Mouse (Mus musculus): Measurements from ENCODE around the gene Lrig2.

Lrig2 gene

DNA sequence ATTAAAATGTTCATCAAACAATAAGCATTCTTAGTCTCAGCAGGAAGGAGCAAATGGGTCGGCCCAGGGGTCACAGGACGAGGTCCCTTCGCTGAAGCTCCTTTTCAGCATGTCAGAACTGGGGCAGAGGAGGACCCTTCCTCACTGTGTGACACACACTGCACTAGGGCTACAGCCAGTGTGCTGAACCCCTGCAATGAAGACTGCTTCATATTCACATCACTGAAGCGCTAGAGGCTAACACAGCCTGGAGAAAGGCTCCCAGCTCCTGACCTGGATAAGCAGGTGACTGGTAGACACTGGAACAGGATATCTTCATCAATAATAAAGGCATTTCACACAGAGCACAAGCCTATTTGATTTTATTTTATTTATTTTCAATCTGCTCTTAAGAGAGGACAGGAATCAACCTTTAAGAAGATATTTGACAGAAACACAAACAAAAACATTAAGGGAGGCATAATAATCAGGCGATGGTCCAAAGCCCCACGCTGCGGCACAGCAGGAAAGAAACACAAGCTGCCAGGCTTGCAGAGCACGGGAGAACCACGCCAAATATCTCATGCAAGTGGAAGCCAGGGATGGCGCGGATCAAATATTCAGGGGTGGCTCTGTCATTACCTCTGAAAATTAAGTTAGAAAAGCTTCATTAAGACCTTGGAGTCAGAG lies 115.5 kb downstream of the Lrig2 start:
- no peaks in the 10 kb centered on the region; the same call in 1 of the 2 replicates for H3K27me3 ChIP-seq (ENCODE audit: control insufficient read depth, insufficient read depth, low read length, poor library complexity, severe bottlenecking)
- DNase-seq (ENCODE audit: low read depth, low spot score) = no peak

GRCm38 (mm10) chr3:104390072-104390471 lies 121.6 kb downstream of the Lrig2 start:
- Histone ChIP-seq H3K27me3 (ENCODE audit: control insufficient read depth, insufficient read depth, low read length, poor library complexity, severe bottlenecking) (no peaks in the 10 kb centered on the region; the same call in 1 of the 2 replicates), H3K36me3 (ENCODE audit: control insufficient read depth, insufficient read depth, low read length, poor library complexity, severe bottlenecking) (no peaks in the 10 kb centered on the region)
- no peak for DNase-seq (ENCODE audit: low read depth, low spot score)

More for the DNA sequence above, 115.5 kb downstream of the Lrig2 start:
- no peaks in the 10 kb centered on the region for H3K36me3 ChIP-seq (ENCODE audit: control insufficient read depth, insufficient read depth, low read length, poor library complexity, severe bottlenecking)

DNA sequence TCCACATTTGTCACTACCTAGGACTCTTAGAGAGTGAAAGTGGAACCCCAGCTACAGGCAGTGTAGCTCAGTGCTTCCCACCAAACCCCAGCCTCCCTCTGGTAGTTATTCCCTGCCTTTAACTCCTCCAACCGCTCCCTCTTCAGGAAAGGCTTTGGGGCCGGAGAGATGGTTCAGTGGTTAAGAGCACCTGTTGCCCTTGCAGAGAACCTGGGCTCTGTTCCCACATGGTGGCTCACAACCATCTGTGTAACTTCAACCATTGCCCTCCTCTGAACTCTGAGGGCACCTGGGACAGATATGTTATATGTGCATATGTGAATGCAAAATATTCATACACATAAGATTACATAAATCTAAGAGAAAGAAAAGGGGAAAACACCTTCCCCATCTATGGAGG lies 122.3 kb downstream of the Lrig2 start:
- Histone ChIP-seq H3K27me3 (ENCODE audit: control insufficient read depth, insufficient read depth, low read length, poor library complexity, severe bottlenecking) (no peaks in the 10 kb centered on the region; the same call in 1 of the 2 replicates), H3K36me3 (ENCODE audit: control insufficient read depth, insufficient read depth, low read length, poor library complexity, severe bottlenecking) (no peaks in the 10 kb centered on the region)
- DNase-seq (ENCODE audit: low read depth, low spot score) = no peak

DNA sequence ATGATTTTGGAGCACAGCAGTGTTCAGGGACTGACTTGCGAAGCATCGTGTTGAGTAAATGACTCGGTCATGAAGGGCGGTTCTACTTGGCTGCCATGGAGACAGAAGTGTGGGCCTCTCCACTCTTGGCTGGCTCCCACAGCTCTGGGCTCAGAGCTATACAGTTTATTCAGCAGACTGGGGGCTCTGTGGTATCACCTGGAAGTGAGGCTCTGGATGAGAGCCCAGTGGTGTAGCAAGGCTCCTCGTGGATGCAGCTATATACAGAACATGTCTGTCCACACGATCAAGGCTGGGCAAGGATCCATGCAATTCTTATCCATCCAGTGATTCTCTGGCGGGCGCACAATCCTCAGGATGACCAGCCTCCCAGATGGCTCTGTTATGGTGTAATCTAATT lies 126.1 kb downstream of the Lrig2 start:
- Histone ChIP-seq H3K36me3 (ENCODE audit: control insufficient read depth, insufficient read depth, low read length, poor library complexity, severe bottlenecking) (no peaks in the 10 kb centered on the region), H3K27me3 (ENCODE audit: control insufficient read depth, insufficient read depth, low read length, poor library complexity, severe bottlenecking) (no peaks in the 10 kb centered on the region)
- no peak for DNase-seq (ENCODE audit: low read depth, low spot score)

DNA sequence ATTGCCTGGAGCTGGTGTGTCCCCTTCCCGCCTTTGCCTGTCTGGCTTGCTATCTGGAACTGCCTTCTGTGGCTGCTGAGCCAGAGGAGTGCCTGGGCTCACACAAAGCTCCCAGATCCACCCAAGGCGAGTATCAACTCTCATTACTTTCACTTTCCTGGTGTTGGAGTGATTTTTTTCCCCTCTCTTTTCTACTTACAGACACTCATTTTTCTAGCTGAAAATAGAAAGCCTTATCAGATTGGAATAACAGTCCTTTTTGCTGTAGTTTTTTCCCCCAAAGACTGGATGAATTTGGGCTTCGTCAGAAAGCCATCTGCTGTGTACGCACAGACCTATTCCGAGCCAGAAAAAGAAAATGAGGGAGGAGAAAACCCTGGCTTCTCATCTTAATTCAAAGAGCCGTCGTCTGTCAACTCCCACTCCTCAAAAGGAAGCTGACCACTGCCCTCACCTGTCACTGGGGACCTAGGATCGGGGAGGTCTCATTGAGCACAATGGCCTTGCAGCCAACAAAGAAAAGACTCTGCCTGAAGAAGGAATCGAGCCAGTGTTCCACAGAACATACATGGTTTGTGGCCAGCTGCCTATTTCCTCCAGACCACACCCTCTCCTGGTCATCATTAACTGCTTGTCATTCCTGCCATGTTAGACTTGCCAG lies 127.9 kb downstream of the Lrig2 start:
- DNase-seq (ENCODE audit: low read depth, low spot score) = no peak
- no peaks in the 10 kb centered on the region for H3K36me3 ChIP-seq (ENCODE audit: control insufficient read depth, insufficient read depth, low read length, poor library complexity, severe bottlenecking)

GRCm38 (mm10) chr3:104378228-104378627 lies 133.5 kb downstream of the Lrig2 start:
- DNase-seq (ENCODE audit: low read depth, low spot score) = no peak
- Histone ChIP-seq H3K27me3 (ENCODE audit: control insufficient read depth, insufficient read depth, low read length, poor library complexity, severe bottlenecking) (no peaks in the 10 kb centered on the region), H3K36me3 (ENCODE audit: control insufficient read depth, insufficient read depth, low read length, poor library complexity, severe bottlenecking) (no peaks in the 10 kb centered on the region)

More for the DNA sequence above, 127.9 kb downstream of the Lrig2 start:
- H3K27me3 ChIP-seq (ENCODE audit: control insufficient read depth, insufficient read depth, low read length, poor library complexity, severe bottlenecking) = no peaks in the 10 kb centered on the region

GRCm38 (mm10) chr3:104373907-104374306 lies 137.8 kb downstream of the Lrig2 start:
- DNase-seq (ENCODE audit: low read depth, low spot score) = no peak
- Histone ChIP-seq H3K27me3 (ENCODE audit: control insufficient read depth, insufficient read depth, low read length, poor library complexity, severe bottlenecking) (no peaks in the 10 kb centered on the region), H3K36me3 (ENCODE audit: control insufficient read depth, insufficient read depth, low read length, poor library complexity, severe bottlenecking) (no peaks in the 10 kb centered on the region)

GRCm38 (mm10) chr3:104372374-104372773 lies 139.3 kb downstream of the Lrig2 start:
- no peak for DNase-seq (ENCODE audit: low read depth, low spot score)
- H3K36me3 ChIP-seq (ENCODE audit: control insufficient read depth, insufficient read depth, low read length, poor library complexity, severe bottlenecking) = no peaks in the 10 kb centered on the region
- no peaks in the 10 kb centered on the region for H3K27me3 ChIP-seq (ENCODE audit: control insufficient read depth, insufficient read depth, low read length, poor library complexity, severe bottlenecking)

GRCm38 (mm10) chr3:104367912-104368311 lies 143.8 kb downstream of the Lrig2 start:
- H3K27me3 ChIP-seq (ENCODE audit: control insufficient read depth, insufficient read depth, low read length, poor library complexity, severe bottlenecking) = no peaks in the 10 kb centered on the region
- DNase-seq (ENCODE audit: low read depth, low spot score) = no peak
- H3K36me3 ChIP-seq (ENCODE audit: control insufficient read depth, insufficient read depth, low read length, poor library complexity, severe bottlenecking) = no peaks in the 10 kb centered on the region

- H3K36me3 ChIP-seq (ENCODE audit: control insufficient read depth, insufficient read depth, low read length, poor library complexity, severe bottlenecking) = no peaks in the 10 kb centered on the region
Measured at GRCm38 (mm10) chr3:104361814-104362213, 149.9 kb downstream of the Lrig2 start.

DNA sequence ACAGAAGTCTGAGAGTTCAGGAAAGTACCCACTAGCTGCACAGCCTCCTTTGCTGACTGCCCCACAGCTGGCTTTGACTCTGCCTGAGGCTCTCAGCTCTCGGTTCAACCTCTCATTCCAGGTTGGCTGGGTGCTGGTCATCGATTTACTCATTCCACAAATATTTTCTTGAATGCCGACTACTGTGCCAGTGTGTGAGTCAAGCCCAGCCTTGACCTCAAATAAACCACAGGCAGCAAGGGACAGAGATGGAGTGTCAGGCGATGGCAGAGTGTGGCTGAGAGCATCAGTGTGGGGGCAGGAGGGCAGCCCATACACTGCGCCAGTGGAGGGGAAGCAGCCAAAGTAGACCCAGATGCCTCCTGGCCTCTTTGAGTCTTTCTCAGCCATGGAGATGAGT lies 151.4 kb downstream of the Lrig2 start:
- DNase-seq (ENCODE audit: low read depth, low spot score) = no peak
- no peaks in the 10 kb centered on the region for H3K27me3 ChIP-seq (ENCODE audit: control insufficient read depth, insufficient read depth, low read length, poor library complexity, severe bottlenecking)
- no peaks in the 10 kb centered on the region for H3K36me3 ChIP-seq (ENCODE audit: control insufficient read depth, insufficient read depth, low read length, poor library complexity, severe bottlenecking)

More at GRCm38 (mm10) chr3:104361814-104362213, 149.9 kb downstream of the Lrig2 start:
- DNase-seq (ENCODE audit: low read depth, low spot score) = no peak
- H3K27me3 ChIP-seq (ENCODE audit: control insufficient read depth, insufficient read depth, low read length, poor library complexity, severe bottlenecking) = no peaks in the 10 kb centered on the region

DNA sequence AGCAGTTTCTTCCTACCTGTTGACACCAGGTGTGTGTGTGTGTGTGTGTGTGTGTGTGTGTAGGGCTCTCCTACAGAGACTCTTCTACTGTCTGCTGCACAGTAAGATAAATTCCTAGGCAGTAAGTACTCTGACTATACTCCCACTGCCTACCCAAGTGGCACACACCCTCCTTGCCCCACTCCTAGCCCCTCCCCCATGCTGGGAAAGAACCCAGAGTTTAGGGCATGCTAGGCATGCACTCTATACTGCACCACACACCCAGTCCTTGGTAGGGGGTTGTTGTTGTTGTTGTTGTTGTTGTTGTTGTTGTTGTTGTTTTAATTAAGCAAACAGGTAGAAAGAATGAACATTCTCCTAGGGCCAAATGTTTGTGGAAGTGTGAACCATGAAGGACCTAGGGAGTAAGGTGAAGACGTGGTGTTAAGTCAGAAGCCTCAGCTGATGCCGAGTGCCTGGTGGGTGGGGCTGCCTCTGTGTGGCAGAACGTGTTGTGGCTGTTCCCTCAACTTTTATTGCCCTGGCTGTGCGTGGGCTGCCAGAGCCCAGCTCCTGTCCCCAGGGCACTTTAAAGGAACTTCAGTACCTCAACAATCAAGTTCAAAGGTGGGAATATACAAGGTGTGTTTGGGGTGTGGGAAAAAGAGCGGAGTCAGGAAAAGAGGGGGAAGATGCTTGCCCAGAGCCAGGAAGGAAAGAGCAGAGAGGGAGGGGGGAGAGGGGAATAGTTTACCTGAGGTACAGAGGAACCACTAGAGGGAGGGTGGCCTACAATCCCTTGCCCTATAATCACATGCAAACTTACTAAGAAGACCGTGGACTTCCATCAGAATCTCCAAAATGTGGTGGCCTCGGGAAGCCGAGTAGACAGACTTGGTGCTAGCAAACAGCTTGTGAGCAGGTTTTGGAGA lies 152.2 kb downstream of the Lrig2 start:
- no peaks in the 10 kb centered on the region for H3K36me3 ChIP-seq (ENCODE audit: control insufficient read depth, insufficient read depth, low read length, poor library complexity, severe bottlenecking)
- H3K27me3 ChIP-seq (ENCODE audit: control insufficient read depth, insufficient read depth, low read length, poor library complexity, severe bottlenecking) = no peaks in the 10 kb centered on the region
- no peak for DNase-seq (ENCODE audit: low read depth, low spot score)

DNA sequence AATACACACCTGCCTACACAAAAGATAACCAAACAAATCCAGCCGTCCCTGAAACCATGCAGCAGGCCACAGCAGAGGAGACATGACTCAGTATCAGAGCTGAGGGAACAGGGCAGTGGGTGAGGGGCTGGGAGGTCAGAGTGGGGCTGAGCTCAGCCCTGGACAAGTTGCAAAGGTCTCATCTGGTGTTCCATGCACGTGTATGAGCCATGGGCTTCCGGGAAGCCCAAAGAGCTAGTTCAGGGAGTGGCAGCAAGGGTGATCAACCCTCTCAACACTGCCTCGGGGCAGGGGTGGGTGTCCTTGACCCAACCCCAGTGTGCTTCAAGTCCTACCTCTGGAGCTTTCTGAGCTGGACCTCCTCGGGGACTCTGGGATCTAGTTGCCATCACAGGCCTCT lies 153.0 kb downstream of the Lrig2 start:
- Histone ChIP-seq H3K36me3 (ENCODE audit: control insufficient read depth, insufficient read depth, low read length, poor library complexity, severe bottlenecking) (no peaks in the 10 kb centered on the region), H3K27me3 (ENCODE audit: control insufficient read depth, insufficient read depth, low read length, poor library complexity, severe bottlenecking) (no peaks in the 10 kb centered on the region)
- DNase-seq (ENCODE audit: low read depth, low spot score) = no peak

GRCm38 (mm10) chr3:104356106-104356505 lies 155.6 kb downstream of the Lrig2 start:
- DNase-seq (ENCODE audit: low read depth, low spot score) = no peak
- no peaks in the 10 kb centered on the region for H3K27me3 ChIP-seq (ENCODE audit: control insufficient read depth, insufficient read depth, low read length, poor library complexity, severe bottlenecking)
- no peaks in the 10 kb centered on the region for H3K36me3 ChIP-seq (ENCODE audit: control insufficient read depth, insufficient read depth, low read length, poor library complexity, severe bottlenecking)

DNA sequence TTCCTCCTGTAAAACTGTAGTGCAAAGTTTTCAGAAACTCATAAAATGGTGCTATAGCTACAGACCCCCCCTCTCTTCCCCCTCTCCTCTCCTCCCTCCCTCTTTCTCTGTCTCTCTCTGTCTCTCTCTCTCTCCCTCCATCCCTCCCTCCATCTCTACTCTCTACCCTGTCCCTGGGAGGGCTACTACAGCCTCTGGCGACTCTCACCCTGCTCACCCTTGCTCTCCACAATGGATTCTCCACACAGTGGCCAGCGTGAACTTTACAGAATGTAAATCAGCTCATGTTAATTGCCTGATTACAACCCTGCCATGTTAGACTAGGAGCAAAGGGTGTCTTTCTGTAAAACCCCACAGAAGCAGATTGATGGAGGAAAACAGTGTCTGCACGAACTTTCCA lies 157.8 kb downstream of the Lrig2 start:
- Histone ChIP-seq H3K27me3 (ENCODE audit: control insufficient read depth, insufficient read depth, low read length, poor library complexity, severe bottlenecking) (no peaks in the 10 kb centered on the region), H3K36me3 (ENCODE audit: control insufficient read depth, insufficient read depth, low read length, poor library complexity, severe bottlenecking) (no peaks in the 10 kb centered on the region)
- DNase-seq (ENCODE audit: low read depth, low spot score) = no peak
